Mouse (Mus musculus): Measurements from ENCODE around the gene Tgm2. TPM values are rescaled to one million over a fixed set of nuclear protein-coding genes. Genes with fewer than 3 reads are reported as not detected.

The Tgm2 gene
- polyA plus RNA-seq, 1 experiment = 53.3 TPM

GRCm38 (mm10) chr2:158144263-158144662 is 2.0 kb downstream of the Tgm2 start:
- DNase-seq (ENCODE audit: low read depth in 1 of 2, low spot score in 2 of 2) = no peak
- Histone ChIP-seq H3K4me3 (ENCODE audit: extremely low read depth, insufficient read depth, insufficient read length) (no peak overlapping the region), H3K27me3 (ENCODE audit: control insufficient read depth, insufficient read depth, low read length) (no peaks in the 10 kb centered on the region), H3K27ac (ENCODE audit: insufficient read depth, low read length) (no peak overlapping the region), H3K36me3 (ENCODE audit: control insufficient read depth, insufficient read depth, low read length) (no peaks in the 10 kb centered on the region), H3K4me1 (ENCODE audit: control insufficient read depth, insufficient read depth, insufficient read length) (0 out of 2 replicates have a peak, but pooled peaks cover 2% of the 10 kb centered on the region)
- 68% methylated on average over 8 of the region's 8 CpGs for WGBS
- TF ChIP-seq CTCF (IDR thresholded peaks at IDR 0.05; ENCODE audit: extremely low read depth, insufficient read depth, insufficient read length, insufficient replicate concordance) = no peak
- no peak for TF ChIP-seq POLR2A (IDR thresholded peaks at IDR 0.05; ENCODE audit: low read depth, low read length)

- WGBS = 90% methylated on average over 3 of the region's 3 CpGs
Observed at GRCm38 (mm10) chr2:158143816-158144215, 2.4 kb downstream of the Tgm2 start.

GRCm38 (mm10) chr2:158142981-158143380 is 3.3 kb downstream of the Tgm2 start:
- Histone ChIP-seq H3K27me3 (ENCODE audit: control insufficient read depth, insufficient read depth, low read length) (no peaks in the 10 kb centered on the region), H3K36me3 (ENCODE audit: control insufficient read depth, insufficient read depth, low read length) (no peaks in the 10 kb centered on the region), H3K27ac (ENCODE audit: insufficient read depth, low read length) (no peak overlapping the region), H3K4me1 (ENCODE audit: control insufficient read depth, insufficient read depth, insufficient read length) (0 out of 2 replicates have a peak, but pooled peaks cover 2% of the 10 kb centered on the region), H3K4me3 (ENCODE audit: extremely low read depth, insufficient read depth, insufficient read length) (no peak overlapping the region)
- WGBS = 83% methylated on average over 18 of the region's 18 CpGs
- no peak for DNase-seq (ENCODE audit: low read depth in 1 of 2, low spot score in 2 of 2)
- no peak for TF ChIP-seq POLR2A (IDR thresholded peaks at IDR 0.05; ENCODE audit: low read depth, low read length)
- no peak for TF ChIP-seq CTCF (IDR thresholded peaks at IDR 0.05; ENCODE audit: extremely low read depth, insufficient read depth, insufficient read length, insufficient replicate concordance)

More at GRCm38 (mm10) chr2:158143816-158144215, 2.4 kb downstream of the Tgm2 start:
- no peaks in the 10 kb centered on the region for H3K36me3 ChIP-seq (ENCODE audit: control insufficient read depth, insufficient read depth, low read length)
- no peak overlapping the region for H3K27ac ChIP-seq (ENCODE audit: insufficient read depth, low read length)
- H3K4me3 ChIP-seq (ENCODE audit: extremely low read depth, insufficient read depth, insufficient read length) = no peak overlapping the region
- H3K4me1 ChIP-seq (ENCODE audit: control insufficient read depth, insufficient read depth, insufficient read length) = 0 out of 2 replicates have a peak, but pooled peaks cover 2% of the 10 kb centered on the region
- TF ChIP-seq CTCF (IDR thresholded peaks at IDR 0.05; ENCODE audit: extremely low read depth, insufficient read depth, insufficient read length, insufficient replicate concordance) (no peak), POLR2A (IDR thresholded peaks at IDR 0.05; ENCODE audit: low read depth, low read length) (no peak)
- no peaks in the 10 kb centered on the region for H3K27me3 ChIP-seq (ENCODE audit: control insufficient read depth, insufficient read depth, low read length)
- no peak for DNase-seq (ENCODE audit: low read depth in 1 of 2, low spot score in 2 of 2)

- no peak for DNase-seq (ENCODE audit: low read depth in 1 of 2, low spot score in 2 of 2)
- WGBS = 69% methylated on average over 7 of the region's 7 CpGs
- no peak for TF ChIP-seq POLR2A (IDR thresholded peaks at IDR 0.05; ENCODE audit: low read depth, low read length)
- TF ChIP-seq CTCF (IDR thresholded peaks at IDR 0.05; ENCODE audit: extremely low read depth, insufficient read depth, insufficient read length, insufficient replicate concordance) = no peak
- H3K27ac ChIP-seq (ENCODE audit: insufficient read depth, low read length) = no peak overlapping the region
- no peaks in the 10 kb centered on the region for H3K27me3 ChIP-seq (ENCODE audit: control insufficient read depth, insufficient read depth, low read length)
- H3K4me1 ChIP-seq (ENCODE audit: control insufficient read depth, insufficient read depth, insufficient read length) = 0 out of 2 replicates have a peak, but pooled peaks cover 2% of the 10 kb centered on the region
- H3K36me3 ChIP-seq (ENCODE audit: control insufficient read depth, insufficient read depth, low read length) = no peaks in the 10 kb centered on the region
- H3K4me3 ChIP-seq (ENCODE audit: extremely low read depth, insufficient read depth, insufficient read length) = no peak overlapping the region
Observed at GRCm38 (mm10) chr2:158141690-158142440, 4.4 kb downstream of the Tgm2 start.

- Histone ChIP-seq H3K4me1 (ENCODE audit: control insufficient read depth, insufficient read depth, insufficient read length) (peaks cover 7% of the 10 kb centered on the region; the same call in 1 of the 2 replicates), H3K27ac (ENCODE audit: insufficient read depth, low read length) (no peak overlapping the region), H3K4me3 (ENCODE audit: extremely low read depth, insufficient read depth, insufficient read length) (no peak overlapping the region), H3K27me3 (ENCODE audit: control insufficient read depth, insufficient read depth, low read length) (no peaks in the 10 kb centered on the region), H3K36me3 (ENCODE audit: control insufficient read depth, insufficient read depth, low read length) (no peaks in the 10 kb centered on the region)
- 94% methylated on average over 7 of the region's 7 CpGs for WGBS
- no peak for DNase-seq (ENCODE audit: low read depth in 1 of 2, low spot score in 2 of 2)
- TF ChIP-seq POLR2A (IDR thresholded peaks at IDR 0.05; ENCODE audit: low read depth, low read length) = no peak
- TF ChIP-seq CTCF (IDR thresholded peaks at IDR 0.05; ENCODE audit: extremely low read depth, insufficient read depth, insufficient read length, insufficient replicate concordance) = no peak
Observed at GRCm38 (mm10) chr2:158141271-158141670, 5.0 kb downstream of the Tgm2 start.

- TF ChIP-seq POLR2A (IDR thresholded peaks at IDR 0.05; ENCODE audit: low read depth, low read length) = no peak
- TF ChIP-seq CTCF (IDR thresholded peaks at IDR 0.05; ENCODE audit: extremely low read depth, insufficient read depth, insufficient read length, insufficient replicate concordance) = no peak
- Histone ChIP-seq H3K4me3 (ENCODE audit: extremely low read depth, insufficient read depth, insufficient read length) (no peak overlapping the region), H3K36me3 (ENCODE audit: control insufficient read depth, insufficient read depth, low read length) (no peaks in the 10 kb centered on the region), H3K27me3 (ENCODE audit: control insufficient read depth, insufficient read depth, low read length) (no peaks in the 10 kb centered on the region), H3K27ac (ENCODE audit: insufficient read depth, low read length) (no peak overlapping the region), H3K4me1 (ENCODE audit: control insufficient read depth, insufficient read depth, insufficient read length) (peaks cover 6% of the 10 kb centered on the region; the same call in 1 of the 2 replicates)
- 86% methylated on average over 5 of the region's 5 CpGs for WGBS
- DNase-seq (ENCODE audit: low read depth in 1 of 2, low spot score in 2 of 2) = no peak
Observed at GRCm38 (mm10) chr2:158140664-158141063, 5.6 kb downstream of the Tgm2 start.

GRCm38 (mm10) chr2:158139628-158140027 is 6.6 kb downstream of the Tgm2 start:
- Histone ChIP-seq H3K4me1 (ENCODE audit: control insufficient read depth, insufficient read depth, insufficient read length) (peaks cover 8% of the 10 kb centered on the region; the same call in 1 of the 2 replicates), H3K27me3 (ENCODE audit: control insufficient read depth, insufficient read depth, low read length) (no peaks in the 10 kb centered on the region), H3K27ac (ENCODE audit: insufficient read depth, low read length) (no peak overlapping the region), H3K4me3 (ENCODE audit: extremely low read depth, insufficient read depth, insufficient read length) (no peak overlapping the region), H3K36me3 (ENCODE audit: control insufficient read depth, insufficient read depth, low read length) (no peaks in the 10 kb centered on the region)
- WGBS = 79% methylated on average over 7 of the region's 7 CpGs
- DNase-seq (ENCODE audit: low read depth in 1 of 2, low spot score in 2 of 2) = no peak
- TF ChIP-seq POLR2A (IDR thresholded peaks at IDR 0.05; ENCODE audit: low read depth, low read length) (no peak), CTCF (IDR thresholded peaks at IDR 0.05; ENCODE audit: extremely low read depth, insufficient read depth, insufficient read length, insufficient replicate concordance) (no peak)
